Mouse (Mus musculus) intestine, embryonic 16.5 days (tissue): Measurements from ENCODE around the gene Dpp6. TPM values are rescaled to one million over a fixed set of nuclear protein-coding genes. Genes with fewer than 3 reads are reported as not detected.

Source experiments
- ATAC-seq: fragments of 200-750 bp; cut with Nextera tagmentation; 2 replicates; pipeline ENCODE4 v1.8.0; 2017; ENCODE audit warnings: moderate TSS enrichment, moderate library complexity
- H3K27ac ChIP-seq: fragments of 300-500 bp; sonication (generic); 2 replicates; pipeline ENCODE4 v1.5.1; 2014; ENCODE audit warnings: mild to moderate bottlenecking, low read length
- H3K27me3 ChIP-seq: fragments of 300-500 bp; sonication (generic); replicated peaks from 2 replicates; pipeline ENCODE4 v1.6.1; 2014; ENCODE audit warnings: low read length, control low read depth, mixed read lengths; ENCODE audit not compliant: control insufficient read depth, insufficient read depth
- H3K36me3 ChIP-seq: fragments of 300-500 bp; sonication (generic); 2 replicates; pipeline ENCODE4 v1.6.1; 2014; ENCODE audit warnings: low read length, control low read depth; ENCODE audit not compliant: control insufficient read depth, insufficient read depth
- H3K4me1 ChIP-seq: fragments of 300-500 bp; sonication (generic); 2 replicates; pipeline ENCODE4 v1.6.1; 2014; ENCODE audit warnings: low read length, control low read depth, mixed read lengths; ENCODE audit not compliant: control insufficient read depth, insufficient read depth
- H3K4me2 ChIP-seq: fragments of 300-500 bp; sonication (generic); 2 replicates; pipeline ENCODE4 v1.6.1; 2014; ENCODE audit warnings: low read depth, low read length, control low read depth
- H3K4me3 ChIP-seq: fragments of 300-500 bp; sonication (generic); 2 replicates; pipeline ENCODE4 v1.5.1; 2014; ENCODE audit warnings: mild to moderate bottlenecking, low read length
- H3K9ac ChIP-seq: fragments of 300-500 bp; sonication (generic); 2 replicates; pipeline ENCODE4 v1.6.1; 2014; ENCODE audit warnings: low read depth, low read length
- H3K9me3 ChIP-seq: fragments of 300-500 bp; sonication (generic); 2 replicates; pipeline ENCODE4 v1.6.1; 2016; ENCODE audit warnings: low read length, control low read depth; ENCODE audit not compliant: control insufficient read depth
- WGBS: fragments of 180-500 bp; shearing (Covaris S2); extraction: QIAGEN DNeasy Blood & Tissue Kit; methylation state at CpG from one replicate; pipeline ENCODE4 v1.1.7; 2014; 5-methylcytosine and 5-hydroxymethylcytosine counted together
- polyA plus RNA-seq: library from polyadenylated mRNA; unstranded; fragments of >200 nt; fragmentation: Nextera tagmentation; extraction: Ambion mirVana; gene quantifications from 2 replicates; pipeline ENCODE4 v1.2.1, GENCODE M21; 2015

The Dpp6 gene
- polyA plus RNA-seq, 1 experiment from 2014 or later = 1.3 TPM

DNA sequence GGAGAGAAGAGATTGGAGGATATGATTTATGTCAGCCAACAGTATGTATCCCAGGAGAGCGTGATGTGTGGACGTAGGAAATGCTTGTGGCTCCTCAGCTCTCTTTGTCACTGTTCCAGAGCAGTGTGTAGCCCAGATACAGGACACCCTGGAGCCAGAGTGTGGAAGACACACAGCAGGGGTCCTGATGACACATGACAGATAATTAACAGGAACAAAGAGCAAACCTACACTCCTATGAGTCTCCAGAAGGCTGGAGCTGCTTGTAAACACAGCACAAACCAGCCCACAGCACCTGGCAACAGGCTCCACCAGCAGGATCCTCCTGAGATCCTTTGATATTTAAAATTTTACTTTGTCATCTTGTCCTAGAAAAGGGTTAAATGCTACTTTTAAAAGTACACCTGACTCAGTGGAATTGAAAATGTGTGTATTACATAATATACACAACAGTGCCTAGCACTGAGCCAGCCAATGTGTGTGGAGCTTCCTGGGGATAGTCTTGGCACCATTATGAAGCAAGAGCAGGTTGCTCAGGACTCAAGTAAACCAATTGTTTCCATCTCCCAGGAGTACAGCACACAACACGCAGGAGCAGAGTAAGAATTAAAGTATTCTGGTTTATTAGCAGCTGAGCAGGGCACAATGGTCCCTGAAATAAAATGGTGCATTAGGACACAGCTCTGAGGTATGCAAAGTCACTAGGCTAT is 115.6 kb downstream of the Dpp6 start:
- H3K4me3 ChIP-seq = no peak overlapping the region
- H3K4me2 ChIP-seq = no peak overlapping the region
- no peak for ATAC-seq
- H3K9me3 ChIP-seq = no peaks in the 10 kb centered on the region
- WGBS = 47% methylated on average over 3 of the region's 3 CpGs
- no peak overlapping the region for H3K9ac ChIP-seq
- no peaks in the 10 kb centered on the region for H3K27me3 ChIP-seq
- H3K4me1 ChIP-seq = no peaks in the 10 kb centered on the region
- H3K36me3 ChIP-seq = no peaks in the 10 kb centered on the region
- no peak overlapping the region for H3K27ac ChIP-seq

- WGBS = 83% methylated on average over 6 of the region's 6 CpGs
- H3K4me1 ChIP-seq = no peaks in the 10 kb centered on the region
- no peak for ATAC-seq
- no peak overlapping the region for H3K9ac ChIP-seq
- H3K27ac ChIP-seq = no peak overlapping the region
- no peaks in the 10 kb centered on the region for H3K9me3 ChIP-seq
- no peaks in the 10 kb centered on the region for H3K36me3 ChIP-seq
- no peaks in the 10 kb centered on the region for H3K27me3 ChIP-seq
- no peak overlapping the region for H3K4me3 ChIP-seq
- H3K4me2 ChIP-seq = no peak overlapping the region
Observed at GRCm38 (mm10) chr5:26934911-26935310, 117.9 kb downstream of the Dpp6 start.

DNA sequence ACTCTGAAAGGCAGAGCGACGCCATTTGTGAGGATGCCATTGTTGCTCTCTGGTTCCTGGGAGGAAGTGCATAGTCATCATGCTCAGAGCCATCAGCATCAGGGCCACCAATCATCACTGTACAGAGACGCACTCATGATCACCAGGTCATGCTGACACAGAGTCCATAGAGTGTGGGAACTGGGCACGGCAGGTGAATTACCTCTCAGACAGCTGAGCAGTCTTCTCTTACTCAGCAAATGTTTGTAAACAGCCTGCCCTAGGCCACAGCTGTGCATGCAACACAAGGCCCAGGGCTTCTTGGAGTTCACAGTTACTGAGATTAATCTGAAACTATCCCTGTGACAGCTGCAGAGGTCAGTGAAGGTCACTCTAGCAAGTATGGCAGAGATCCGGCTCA is 124.5 kb downstream of the Dpp6 start:
- Histone ChIP-seq H3K9ac (no peak overlapping the region), H3K9me3 (no peaks in the 10 kb centered on the region), H3K27me3 (no peaks in the 10 kb centered on the region), H3K27ac (no peak overlapping the region), H3K4me3 (no peak overlapping the region), H3K36me3 (no peaks in the 10 kb centered on the region), H3K4me1 (no peaks in the 10 kb centered on the region), H3K4me2 (no peak overlapping the region)
- no peak for ATAC-seq
- 71% methylated on average over 5 of the region's 5 CpGs for WGBS

DNA sequence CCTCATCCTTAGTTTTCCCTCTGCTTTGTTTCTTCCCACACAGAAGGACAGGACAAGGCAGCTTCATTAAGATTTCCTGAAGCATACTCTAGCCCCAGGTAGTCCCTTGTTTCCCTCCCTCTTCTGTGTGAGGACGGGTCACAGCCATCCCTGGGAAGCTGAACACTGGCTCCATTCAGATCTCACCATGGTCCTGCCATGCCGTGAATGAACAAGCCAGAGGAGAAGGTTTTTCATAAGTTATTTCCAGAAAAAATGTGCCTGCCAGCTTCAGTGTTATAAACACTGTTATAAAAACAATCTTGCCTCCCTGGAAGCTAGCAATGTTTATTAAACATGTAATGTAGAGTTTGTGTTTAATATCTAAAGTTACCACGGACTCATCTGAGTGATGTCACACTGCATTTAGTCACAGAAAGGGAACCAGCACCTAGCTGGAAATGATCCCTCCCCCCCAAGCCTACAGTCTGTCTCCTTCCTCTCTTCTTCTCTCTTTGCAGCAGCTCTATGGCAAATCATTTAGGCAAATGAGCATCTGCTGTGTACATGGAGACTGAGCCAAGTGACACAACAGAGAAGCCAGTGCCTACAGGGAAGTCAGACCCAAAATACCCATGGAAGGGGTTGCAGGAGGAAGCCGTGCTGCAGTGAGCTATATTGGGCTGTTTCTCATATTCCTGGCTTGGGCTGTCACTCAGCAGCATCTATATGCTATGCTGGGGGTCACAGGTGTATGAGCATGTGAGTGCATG is 128.3 kb downstream of the Dpp6 start:
- H3K4me3 ChIP-seq = no peak overlapping the region
- H3K9me3 ChIP-seq = no peaks in the 10 kb centered on the region
- 45% methylated on average over 4 of the region's 4 CpGs for WGBS
- no peaks in the 10 kb centered on the region for H3K27me3 ChIP-seq
- no peak overlapping the region for H3K27ac ChIP-seq
- no peak overlapping the region for H3K4me2 ChIP-seq
- ATAC-seq = no peak
- no peak overlapping the region for H3K9ac ChIP-seq
- no peaks in the 10 kb centered on the region for H3K4me1 ChIP-seq
- H3K36me3 ChIP-seq = no peaks in the 10 kb centered on the region

GRCm38 (mm10) chr5:26969941-26970590 is 153.1 kb downstream of the Dpp6 start:
- ATAC-seq = no peak
- Histone ChIP-seq H3K27me3 (no peaks in the 10 kb centered on the region), H3K27ac (no peak overlapping the region), H3K4me2 (no peak overlapping the region), H3K36me3 (no peaks in the 10 kb centered on the region), H3K9ac (no peak overlapping the region), H3K4me3 (no peak overlapping the region), H3K4me1 (no peaks in the 10 kb centered on the region), H3K9me3 (no peaks in the 10 kb centered on the region)
- 63% methylated on average over 6 of the region's 6 CpGs for WGBS

DNA sequence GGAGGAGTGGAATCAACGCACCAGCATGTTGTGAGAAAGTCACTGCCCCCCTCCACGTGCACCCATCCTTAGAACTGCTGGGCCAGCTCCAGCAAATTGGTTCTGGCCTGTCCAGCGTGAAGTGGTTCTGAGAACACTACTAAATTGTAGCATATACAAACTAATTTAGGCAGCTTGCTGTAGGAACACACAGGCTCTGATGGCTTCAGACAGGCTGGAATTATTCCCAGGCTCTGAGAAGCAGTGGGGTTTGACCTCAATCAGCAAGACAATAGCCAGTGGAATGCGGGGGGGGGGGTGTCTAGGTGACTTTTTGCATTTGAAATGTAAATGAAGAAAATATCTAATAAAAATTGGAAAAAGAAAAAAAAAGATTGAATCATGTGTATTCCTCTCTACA is 156.2 kb downstream of the Dpp6 start:
- Histone ChIP-seq H3K36me3 (no peaks in the 10 kb centered on the region), H3K9ac (no peak overlapping the region), H3K4me1 (no peaks in the 10 kb centered on the region), H3K4me2 (no peak overlapping the region), H3K27ac (no peak overlapping the region), H3K9me3 (no peaks in the 10 kb centered on the region), H3K27me3 (no peaks in the 10 kb centered on the region), H3K4me3 (no peak overlapping the region)
- WGBS = 38% methylated on average over 4 of the region's 4 CpGs
- ATAC-seq = no peak

DNA sequence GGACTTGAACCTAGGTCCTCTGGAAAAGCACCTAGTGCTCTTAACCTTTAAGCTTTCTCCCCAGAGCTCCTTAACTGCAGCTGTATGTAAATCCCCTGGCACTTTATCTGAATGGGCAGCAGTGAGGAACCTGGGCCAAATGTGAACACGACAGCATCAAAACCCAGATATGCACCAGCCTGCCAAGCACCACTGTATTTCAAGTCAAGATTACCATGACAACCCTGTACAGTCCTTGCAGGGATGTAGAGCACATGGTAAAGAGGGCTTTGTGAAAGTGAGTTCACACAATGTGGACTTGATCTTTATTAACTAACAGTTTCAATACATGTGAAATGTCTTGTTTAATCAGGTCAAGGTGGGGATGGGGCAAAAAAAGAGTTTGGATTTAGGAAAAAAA is 162.3 kb downstream of the Dpp6 start:
- 66% methylated on average over 1 of the region's 1 CpGs for WGBS
- Histone ChIP-seq H3K27ac (no peak overlapping the region), H3K36me3 (no peaks in the 10 kb centered on the region), H3K9me3 (no peaks in the 10 kb centered on the region), H3K27me3 (no peaks in the 10 kb centered on the region), H3K4me2 (no peak overlapping the region), H3K4me3 (no peak overlapping the region), H3K9ac (no peak overlapping the region), H3K4me1 (no peaks in the 10 kb centered on the region)
- ATAC-seq = no peak

DNA sequence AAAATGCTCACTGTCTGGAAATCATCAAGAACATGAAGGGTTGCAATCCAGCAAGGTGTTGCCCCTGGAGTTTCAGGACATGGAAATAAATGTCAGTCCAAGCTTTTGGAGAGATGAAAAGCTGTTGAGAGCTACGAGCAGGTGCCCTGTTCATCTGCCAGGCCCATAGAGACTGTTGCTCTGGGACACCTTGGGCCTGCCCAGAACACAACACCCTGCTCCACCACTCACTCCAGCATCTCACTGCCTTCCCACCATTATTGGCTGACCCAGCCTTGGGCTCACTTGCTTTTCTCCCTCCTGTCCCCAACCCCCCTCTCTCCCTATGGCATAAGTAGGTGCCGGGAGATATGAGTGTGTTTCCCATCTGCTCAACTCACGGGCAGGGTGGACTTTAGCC is 162.8 kb downstream of the Dpp6 start:
- Histone ChIP-seq H3K27ac (no peak overlapping the region), H3K4me2 (no peak overlapping the region), H3K4me1 (no peaks in the 10 kb centered on the region), H3K4me3 (no peak overlapping the region), H3K36me3 (no peaks in the 10 kb centered on the region), H3K9me3 (no peaks in the 10 kb centered on the region), H3K27me3 (no peaks in the 10 kb centered on the region), H3K9ac (no peak overlapping the region)
- ATAC-seq = no peak
- 57% methylated on average over 3 of the region's 3 CpGs for whole genome bisulfite sequencing

DNA sequence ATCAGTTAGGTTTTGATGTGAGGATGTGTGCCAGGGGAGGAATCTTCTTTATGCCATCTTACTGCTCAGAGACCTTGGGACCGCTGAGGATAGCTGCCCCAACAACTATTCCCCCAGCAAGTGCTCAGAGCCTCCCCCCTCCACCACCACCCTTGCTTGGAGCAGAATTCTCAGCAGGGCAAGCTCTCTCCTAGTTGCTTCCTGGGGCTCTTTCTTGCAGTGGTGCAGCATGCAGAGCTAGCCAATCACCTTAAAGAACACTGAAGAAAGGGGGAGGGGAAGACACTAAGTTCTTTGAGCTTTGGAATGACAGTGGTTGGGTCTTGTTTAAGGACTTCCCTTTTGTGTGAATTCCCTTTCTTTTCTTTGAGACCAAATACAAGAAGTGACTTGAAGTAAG is 168.1 kb downstream of the Dpp6 start:
- no peak overlapping the region for H3K27ac ChIP-seq
- no peaks in the 10 kb centered on the region for H3K4me1 ChIP-seq
- no peak overlapping the region for H3K4me3 ChIP-seq
- ATAC-seq = no peak
- H3K4me2 ChIP-seq = no peak overlapping the region
- H3K9me3 ChIP-seq = no peaks in the 10 kb centered on the region
- WGBS = 23% methylated on average over 1 of the region's 1 CpGs
- no peak overlapping the region for H3K9ac ChIP-seq
- H3K27me3 ChIP-seq = no peaks in the 10 kb centered on the region
- H3K36me3 ChIP-seq = no peaks in the 10 kb centered on the region
